Mouse (Mus musculus): ENCODE data around the gene Nat8f3. TPM values are rescaled to one million over a fixed set of nuclear protein-coding genes. Genes with fewer than 3 reads are reported as not detected.
"Not testable (repeated sequence)": the region's sequence is repeated elsewhere in the genome, so short reads cannot be mapped to it uniquely, and the experiment has no call there.

Nat8f3 gene
- not detected in 2 replicates for polyA plus RNA-seq (2012)

- not testable (repeated sequence) for H3K4me3 ChIP-seq (replicated peaks); H3K9me3 ChIP-seq (ENCODE audit: control insufficient read depth, low read length); H3K4me1 ChIP-seq (ENCODE audit: control insufficient read depth); H3K27me3 ChIP-seq (ENCODE audit: control insufficient read depth); H3K36me3 ChIP-seq (ENCODE audit: control insufficient read depth)
These were observed at the start of gene Nat8f3 for GRCm38 (mm10) chr6:85765532-85765931. Gene Nat8f3 (minus strand): TSS chr6:85765754.

- H3K27me3 ChIP-seq (ENCODE audit: control insufficient read depth), result no peaks in the 10 kb centered on the region
- H3K9me3 ChIP-seq (ENCODE audit: control insufficient read depth, low read length), result no peaks in the 10 kb centered on the region
- no peaks in the 10 kb centered on the region for H3K36me3 ChIP-seq (ENCODE audit: control insufficient read depth)
- no peak overlapping the region for H3K4me3 ChIP-seq (replicated peaks)
- TF ChIP-seq GATA1 (IDR thresholded peaks at IDR 0.05; ENCODE audit: low read length) (no peak), TAL1 (IDR thresholded peaks at IDR 0.05; ENCODE audit: low read length) (no peak)
- no peaks in the 10 kb centered on the region for H3K4me1 ChIP-seq (ENCODE audit: control insufficient read depth)
These were observed 47.8 kb upstream of the Nat8f3 start for GRCm38 (mm10) chr6:85813339-85813738.

- not testable (repeated sequence) for H3K4me1 ChIP-seq (ENCODE audit: control insufficient read depth)
These were observed 45.5 kb upstream of the Nat8f3 start for GRCm38 (mm10) chr6:85810942-85811537.

GRCm38 (mm10) chr6:85810514-85810913 is 45.0 kb upstream of the Nat8f3 start:
- not testable (repeated sequence) for H3K4me1 ChIP-seq (ENCODE audit: control insufficient read depth); H3K36me3 ChIP-seq (ENCODE audit: control insufficient read depth); H3K4me3 ChIP-seq (replicated peaks); H3K27me3 ChIP-seq (ENCODE audit: control insufficient read depth); H3K9me3 ChIP-seq (ENCODE audit: control insufficient read depth, low read length)

More at GRCm38 (mm10) chr6:85810942-85811537, 45.5 kb upstream of the Nat8f3 start:
- H3K4me3 ChIP-seq (replicated peaks); H3K36me3 ChIP-seq (ENCODE audit: control insufficient read depth); H3K9me3 ChIP-seq (ENCODE audit: control insufficient read depth, low read length); H3K27me3 ChIP-seq (ENCODE audit: control insufficient read depth): not testable (repeated sequence)

- not testable (repeated sequence) for H3K9me3 ChIP-seq (ENCODE audit: control insufficient read depth, low read length); H3K27me3 ChIP-seq (ENCODE audit: control insufficient read depth); H3K36me3 ChIP-seq (ENCODE audit: control insufficient read depth); H3K4me3 ChIP-seq (replicated peaks); H3K4me1 ChIP-seq (ENCODE audit: control insufficient read depth)
These were observed 44.2 kb upstream of the Nat8f3 start for GRCm38 (mm10) chr6:85809784-85810183.

GRCm38 (mm10) chr6:85803180-85803579 is 37.6 kb upstream of the Nat8f3 start:
- not testable (repeated sequence) for H3K4me1 ChIP-seq (ENCODE audit: control insufficient read depth)

GRCm38 (mm10) chr6:85763127-85764070 is 2.2 kb downstream of the Nat8f3 start:
- not testable (repeated sequence) for H3K4me1 ChIP-seq (ENCODE audit: control insufficient read depth); H3K27me3 ChIP-seq (ENCODE audit: control insufficient read depth); H3K9me3 ChIP-seq (ENCODE audit: control insufficient read depth, low read length); H3K4me3 ChIP-seq (replicated peaks); H3K36me3 ChIP-seq (ENCODE audit: control insufficient read depth)

More at GRCm38 (mm10) chr6:85803180-85803579, 37.6 kb upstream of the Nat8f3 start:
- not testable (repeated sequence) for H3K27me3 ChIP-seq (ENCODE audit: control insufficient read depth); H3K9me3 ChIP-seq (ENCODE audit: control insufficient read depth, low read length); H3K4me3 ChIP-seq (replicated peaks); H3K36me3 ChIP-seq (ENCODE audit: control insufficient read depth)

- not testable (repeated sequence) for H3K4me1 ChIP-seq (ENCODE audit: control insufficient read depth); H3K4me3 ChIP-seq (replicated peaks); H3K9me3 ChIP-seq (ENCODE audit: control insufficient read depth, low read length); H3K36me3 ChIP-seq (ENCODE audit: control insufficient read depth); H3K27me3 ChIP-seq (ENCODE audit: control insufficient read depth)
These were observed 2.9 kb downstream of the Nat8f3 start for GRCm38 (mm10) chr6:85762678-85763077.

GRCm38 (mm10) chr6:85755705-85756249 is 9.8 kb downstream of the Nat8f3 start:
- not testable (repeated sequence) for H3K9me3 ChIP-seq (ENCODE audit: control insufficient read depth, low read length); H3K36me3 ChIP-seq (ENCODE audit: control insufficient read depth); H3K4me1 ChIP-seq (ENCODE audit: control insufficient read depth); H3K27me3 ChIP-seq (ENCODE audit: control insufficient read depth); H3K4me3 ChIP-seq (replicated peaks)

GRCm38 (mm10) chr6:85713105-85713504 is 52.4 kb downstream of the Nat8f3 start, which contains the start of gene Nat8f7:
Gene Nat8f7 (minus strand): TSS chr6:85713205.
- not testable (repeated sequence) for H3K4me1 ChIP-seq (ENCODE audit: control insufficient read depth); H3K36me3 ChIP-seq (ENCODE audit: control insufficient read depth); H3K9me3 ChIP-seq (ENCODE audit: control insufficient read depth, low read length)

GRCm38 (mm10) chr6:85709607-85710006 is 55.9 kb downstream of the Nat8f3 start:
- H3K4me1 ChIP-seq (ENCODE audit: control insufficient read depth); H3K27me3 ChIP-seq (ENCODE audit: control insufficient read depth); H3K9me3 ChIP-seq (ENCODE audit: control insufficient read depth, low read length); H3K4me3 ChIP-seq (replicated peaks); H3K36me3 ChIP-seq (ENCODE audit: control insufficient read depth): not testable (repeated sequence)

More at GRCm38 (mm10) chr6:85713105-85713504, 52.4 kb downstream of the Nat8f3 start, which contains the start of gene Nat8f7:
- H3K27me3 ChIP-seq (ENCODE audit: control insufficient read depth); H3K4me3 ChIP-seq (replicated peaks): not testable (repeated sequence)

GRCm38 (mm10) chr6:85709206-85709605 is 56.3 kb downstream of the Nat8f3 start:
- H3K4me3 ChIP-seq (replicated peaks); H3K9me3 ChIP-seq (ENCODE audit: control insufficient read depth, low read length); H3K27me3 ChIP-seq (ENCODE audit: control insufficient read depth); H3K36me3 ChIP-seq (ENCODE audit: control insufficient read depth); H3K4me1 ChIP-seq (ENCODE audit: control insufficient read depth): not testable (repeated sequence)

- H3K4me3 ChIP-seq (replicated peaks); H3K9me3 ChIP-seq (ENCODE audit: control insufficient read depth, low read length); H3K36me3 ChIP-seq (ENCODE audit: control insufficient read depth); H3K27me3 ChIP-seq (ENCODE audit: control insufficient read depth); H3K4me1 ChIP-seq (ENCODE audit: control insufficient read depth): not testable (repeated sequence)
These were observed 63.6 kb downstream of the Nat8f3 start for GRCm38 (mm10) chr6:85701943-85702342.
